Mouse (Mus musculus) midbrain, embryonic 15.5 days (tissue): ENCODE results near the gene Usp35. TPM values are rescaled to one million over a fixed set of nuclear protein-coding genes. Genes with fewer than 3 reads are reported as not detected.

Experiments used
- ATAC-seq: fragments of 200-750 bp; cut with Nextera tagmentation; replicated peaks from 2 replicates; pipeline ENCODE4 v1.8.0; 2017; ENCODE audit warnings: moderate TSS enrichment
- H3K27ac ChIP-seq: fragments of 300-500 bp; sonication (generic); 2 replicates; pipeline ENCODE4 v1.5.1; 2015; ENCODE audit warnings: mild to moderate bottlenecking, inconsistent platforms
- H3K27me3 ChIP-seq: fragments of 300-500 bp; sonication (generic); replicated peaks from 2 replicates; pipeline ENCODE4 v1.6.1; 2015; ENCODE audit warnings: inconsistent platforms
- H3K36me3 ChIP-seq: fragments of 300-500 bp; sonication (generic); replicated peaks from 2 replicates; pipeline ENCODE4 v1.6.1; 2015; ENCODE audit warnings: inconsistent platforms
- H3K4me1 ChIP-seq: fragments of 300-500 bp; sonication (generic); 2 replicates; pipeline ENCODE4 v1.6.1; 2015; ENCODE audit warnings: inconsistent platforms
- H3K4me2 ChIP-seq: fragments of 300-500 bp; sonication (generic); 2 replicates; pipeline ENCODE4 v1.6.1; 2015; ENCODE audit warnings: inconsistent platforms, mild to moderate bottlenecking, moderate library complexity
- H3K4me3 ChIP-seq: fragments of 300-500 bp; sonication (generic); 2 replicates; pipeline ENCODE4 v1.5.1; 2015; ENCODE audit warnings: mild to moderate bottlenecking, inconsistent platforms
- H3K9ac ChIP-seq: fragments of 300-500 bp; sonication (generic); 2 replicates; pipeline ENCODE4 v1.6.1; 2015; ENCODE audit warnings: mild to moderate bottlenecking, inconsistent platforms
- H3K9me3 ChIP-seq: fragments of 300-500 bp; sonication (generic); 2 replicates; pipeline ENCODE4 v1.6.1; 2016; ENCODE audit warnings: inconsistent platforms
- WGBS: fragments of 180-500 bp; shearing (Covaris S2); methylation state at CpG from one replicate; pipeline ENCODE4 v1.1.7; 2015; ENCODE audit warnings: mixed read lengths; 5-methylcytosine and 5-hydroxymethylcytosine counted together
- polyA plus RNA-seq: library from polyadenylated mRNA; unstranded; fragments of >200 nt; fragmentation: Nextera tagmentation; extraction: Ambion mirVana; gene quantifications from 2 replicates; pipeline ENCODE4 v1.2.1, GENCODE M21; 2015

Usp35 gene
- polyA plus RNA-seq, 1 experiment from 2014 or later, result 4.8 TPM

DNA sequence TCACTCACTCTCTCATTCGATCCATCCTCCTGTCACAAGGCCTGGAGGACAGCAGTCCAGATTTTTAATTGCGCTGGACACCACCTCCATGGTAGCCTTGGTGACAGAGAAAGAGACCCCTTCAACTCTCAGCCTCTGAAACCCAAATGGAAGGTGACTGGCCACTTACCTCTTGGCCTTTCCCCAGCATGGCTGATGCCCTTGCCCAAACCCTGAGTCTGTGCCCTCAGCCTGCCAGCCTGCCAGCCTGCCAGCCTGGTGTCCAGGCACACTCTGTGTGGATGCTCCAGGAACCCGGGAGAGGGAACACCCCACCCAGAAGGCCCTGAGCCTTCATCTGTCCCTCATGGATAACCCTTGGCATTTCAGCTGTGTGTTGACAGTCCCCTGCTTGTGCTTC is 2.1 kb downstream of the Usp35 start:
- Histone ChIP-seq H3K36me3 (no peaks in the 10 kb centered on the region), H3K9me3 (no peaks in the 10 kb centered on the region), H3K9ac (no peak overlapping the region), H3K4me2 (no peak overlapping the region), H3K4me1 (peaks cover 44% of the 10 kb centered on the region), H3K27me3 (peaks cover 25% of the 10 kb centered on the region), H3K4me3 (no peak overlapping the region), H3K27ac (no peak overlapping the region)
- no peak for ATAC-seq
- 77% methylated on average over 3 of the region's 3 CpGs for WGBS

DNA sequence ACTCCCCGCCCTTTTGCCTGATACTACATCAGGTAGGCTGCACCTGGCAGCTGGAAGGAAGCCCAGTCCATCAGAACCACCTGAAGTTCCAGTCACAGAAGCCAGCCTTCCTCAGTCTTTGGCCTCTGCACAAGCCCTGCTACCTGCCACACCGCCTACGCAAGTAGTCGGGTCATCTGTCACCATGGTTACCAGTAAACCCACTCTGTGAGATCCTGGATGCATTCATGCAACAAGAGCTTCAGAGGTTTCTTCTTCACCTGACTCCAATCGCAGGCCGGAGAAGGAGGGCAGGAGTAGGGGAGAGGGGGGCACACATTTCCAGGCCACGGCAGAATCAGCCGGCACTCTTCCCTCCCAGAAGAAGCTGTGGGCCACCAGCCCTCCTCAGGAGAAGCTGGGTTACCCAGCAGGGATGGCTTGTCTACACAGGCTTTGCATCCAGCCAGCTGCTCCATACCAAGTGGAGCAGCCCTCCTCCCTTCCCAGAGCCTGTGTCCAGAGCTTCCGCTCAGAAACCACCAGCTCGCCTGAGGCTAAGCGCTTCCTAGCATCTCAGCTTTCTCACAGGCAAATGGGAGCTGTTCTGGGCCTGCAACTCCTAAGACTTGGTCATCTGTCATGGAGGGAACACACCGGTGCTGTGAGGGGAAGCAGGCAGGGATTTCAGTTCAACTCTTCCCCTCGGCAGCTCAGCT is 2.8 kb downstream of the Usp35 start:
- no peak for ATAC-seq
- no peak overlapping the region for H3K27ac ChIP-seq
- H3K9me3 ChIP-seq, result no peaks in the 10 kb centered on the region
- WGBS, result 71% methylated on average over 13 of the region's 13 CpGs
- H3K4me1 ChIP-seq, result peaks cover 44% of the 10 kb centered on the region
- H3K4me2 ChIP-seq, result no peak overlapping the region
- H3K36me3 ChIP-seq, result no peaks in the 10 kb centered on the region
- no peak overlapping the region for H3K9ac ChIP-seq
- no peak overlapping the region for H3K4me3 ChIP-seq
- peaks cover 29% of the 10 kb centered on the region for H3K27me3 ChIP-seq

DNA sequence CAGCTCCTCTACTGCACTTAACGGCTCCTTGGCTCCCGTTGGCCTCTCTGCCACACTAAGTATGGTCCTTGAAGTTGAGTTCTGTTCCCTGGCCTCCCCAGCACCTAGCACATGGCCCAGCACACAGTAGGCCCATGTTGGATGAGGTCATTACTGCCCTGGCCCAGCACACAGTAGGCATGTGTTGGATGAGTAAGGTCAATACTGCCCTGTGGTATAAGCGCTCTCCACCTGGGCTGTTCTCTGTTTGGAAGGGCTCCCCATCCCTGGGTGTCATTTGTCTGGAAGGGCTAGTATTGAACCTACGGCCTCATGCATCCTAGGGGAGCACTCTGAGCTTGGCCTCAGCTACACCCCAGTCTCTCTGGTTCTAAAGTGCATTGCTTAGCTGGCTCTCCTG is 4.4 kb downstream of the Usp35 start:
- peaks cover 34% of the 10 kb centered on the region for H3K4me1 ChIP-seq
- no peak overlapping the region for H3K4me3 ChIP-seq
- H3K9ac ChIP-seq, result no peak overlapping the region
- no peak overlapping the region for H3K4me2 ChIP-seq
- ATAC-seq, result no peak
- peaks cover 29% of the 10 kb centered on the region for H3K27me3 ChIP-seq
- 94% methylated on average over 4 of the region's 4 CpGs for WGBS
- H3K27ac ChIP-seq, result no peak overlapping the region
- no peaks in the 10 kb centered on the region for H3K36me3 ChIP-seq
- H3K9me3 ChIP-seq, result no peaks in the 10 kb centered on the region

DNA sequence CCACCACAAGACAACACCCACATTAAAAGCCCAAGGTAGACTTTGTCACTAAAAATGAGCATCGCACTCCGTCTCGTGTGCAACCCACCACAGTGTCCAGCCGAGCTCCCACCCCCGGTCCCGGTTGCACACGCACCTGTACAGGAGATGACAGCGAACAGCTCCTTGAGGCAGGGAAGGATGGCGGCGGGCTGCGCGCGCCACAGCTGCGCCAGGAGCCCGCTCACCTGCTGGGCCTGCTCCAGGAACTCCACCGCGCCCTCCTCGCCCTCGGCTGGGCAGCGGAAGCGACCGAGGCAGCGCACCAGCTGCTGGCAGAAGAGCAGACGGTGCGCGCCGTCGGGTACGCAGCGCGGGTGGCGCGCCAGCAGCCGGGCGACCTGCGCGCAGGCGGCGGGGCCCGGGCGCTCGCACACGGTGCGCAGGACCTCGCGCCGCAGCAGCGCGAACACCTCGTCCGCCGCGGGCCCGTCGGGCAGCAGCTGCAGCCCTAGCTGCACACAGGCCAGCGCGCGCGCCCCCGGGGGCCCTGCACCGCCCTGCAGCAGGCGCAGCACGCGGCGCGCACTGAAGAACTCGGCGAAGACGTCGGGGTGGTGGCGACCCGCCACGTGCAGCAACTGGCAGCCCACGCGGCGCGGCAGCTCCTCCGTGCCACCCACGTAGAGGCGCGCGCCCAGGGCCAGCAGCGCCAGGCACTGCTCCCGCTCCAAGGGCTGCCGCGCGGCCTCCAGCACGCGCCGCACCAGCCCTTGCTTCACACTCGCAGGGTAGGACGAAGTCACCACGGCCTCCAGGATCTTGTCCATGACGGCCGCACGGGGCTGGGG is 6.4 kb downstream of the Usp35 start:
- Histone ChIP-seq H3K27ac (no peak overlapping the region), H3K4me3 (peak overlapping the region; percentile 30), H3K9me3 (no peaks in the 10 kb centered on the region), H3K27me3 (peaks cover 29% of the 10 kb centered on the region), H3K36me3 (0 out of 2 replicates have a peak, but pooled peaks cover 3% of the 10 kb centered on the region), H3K4me1 (peaks cover 21% of the 10 kb centered on the region), H3K9ac (no peak overlapping the region), H3K4me2 (peak overlapping the region; percentile 46)
- peak; percentile 7; the same call in 1 of the 2 replicates for ATAC-seq
- WGBS, result 13% methylated on average over 85 of the region's 96 CpGs

DNA sequence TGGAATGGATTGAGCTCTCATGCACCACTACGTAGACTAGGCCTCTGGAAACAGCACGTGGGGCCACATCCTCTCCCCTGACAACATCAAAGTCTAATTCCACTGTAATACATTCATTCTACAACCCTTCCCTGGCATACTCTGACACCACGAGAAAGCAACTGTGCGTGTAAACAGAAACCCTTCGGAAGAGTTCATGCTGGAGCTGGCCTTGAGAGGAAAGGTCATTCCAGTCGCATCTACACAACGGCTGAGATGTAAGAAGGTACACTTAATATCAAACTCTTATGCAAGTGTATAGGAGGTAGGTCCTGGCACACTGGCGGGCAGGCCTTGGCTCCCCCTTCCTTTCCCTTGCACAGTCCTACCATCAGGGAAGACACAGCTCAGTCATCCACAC is 7.5 kb downstream of the Usp35 start:
- Histone ChIP-seq H3K4me2 (no peak overlapping the region), H3K9me3 (no peaks in the 10 kb centered on the region), H3K27ac (no peak overlapping the region), H3K4me1 (peaks cover 14% of the 10 kb centered on the region; the same call in 1 of the 2 replicates), H3K4me3 (no peak overlapping the region), H3K27me3 (peaks cover 29% of the 10 kb centered on the region), H3K9ac (no peak overlapping the region), H3K36me3 (0 out of 2 replicates have a peak, but pooled peaks cover 3% of the 10 kb centered on the region)
- 92% methylated on average over 8 of the region's 8 CpGs for WGBS
- ATAC-seq, result no peak

DNA sequence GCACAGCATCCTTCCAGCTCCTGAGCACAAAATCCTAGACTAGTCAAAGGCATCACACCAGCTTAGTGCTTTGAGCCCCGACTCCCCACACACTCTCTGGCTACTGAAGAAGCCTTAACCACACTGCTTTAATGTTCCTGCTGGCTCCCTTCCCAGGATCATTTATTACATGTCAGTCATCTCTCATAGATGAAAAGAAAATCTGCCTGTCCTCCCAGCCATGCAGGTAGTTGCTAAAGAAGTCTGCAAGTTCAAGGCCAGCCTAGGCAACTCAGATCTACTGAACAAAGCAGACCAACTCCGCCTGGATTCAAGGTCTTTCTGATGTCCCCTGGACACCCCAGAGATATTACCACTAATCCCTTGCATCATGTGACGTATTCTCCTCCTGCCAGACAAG is 14.1 kb downstream of the Usp35 start:
- H3K4me3 ChIP-seq, result no peak overlapping the region
- WGBS, result 78% methylated on average over 3 of the region's 3 CpGs
- H3K36me3 ChIP-seq, result 0 out of 2 replicates have a peak, but pooled peaks cover 6% of the 10 kb centered on the region
- no peaks in the 10 kb centered on the region for H3K9me3 ChIP-seq
- no peak overlapping the region for H3K4me2 ChIP-seq
- H3K27me3 ChIP-seq, result no peaks in the 10 kb centered on the region
- no peak overlapping the region for H3K27ac ChIP-seq
- H3K4me1 ChIP-seq, result no peaks in the 10 kb centered on the region
- H3K9ac ChIP-seq, result no peak overlapping the region
- ATAC-seq, result no peak

DNA sequence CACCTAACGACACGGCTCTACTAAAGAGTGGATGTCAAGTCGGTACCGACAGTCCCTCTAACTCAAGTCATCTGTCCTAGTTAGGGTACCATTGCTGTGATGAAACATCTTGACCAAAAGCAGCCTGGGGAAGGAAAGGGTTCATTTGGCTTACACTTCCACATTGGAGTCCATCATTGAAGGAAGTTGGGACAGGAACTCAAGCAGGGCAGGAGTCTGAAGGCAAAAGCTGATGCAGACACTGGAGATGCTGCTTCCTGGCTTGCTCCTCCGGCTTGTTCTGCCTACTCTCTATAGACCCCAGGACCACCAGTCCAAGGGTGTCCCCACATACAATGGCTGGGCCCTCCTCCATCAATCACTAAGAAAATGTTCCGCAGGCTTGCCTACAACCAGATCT is 16.2 kb downstream of the Usp35 start:
- 84% methylated on average over 6 of the region's 6 CpGs for WGBS
- H3K36me3 ChIP-seq, result peaks cover 15% of the 10 kb centered on the region; the same call in 1 of the 2 replicates

DNA sequence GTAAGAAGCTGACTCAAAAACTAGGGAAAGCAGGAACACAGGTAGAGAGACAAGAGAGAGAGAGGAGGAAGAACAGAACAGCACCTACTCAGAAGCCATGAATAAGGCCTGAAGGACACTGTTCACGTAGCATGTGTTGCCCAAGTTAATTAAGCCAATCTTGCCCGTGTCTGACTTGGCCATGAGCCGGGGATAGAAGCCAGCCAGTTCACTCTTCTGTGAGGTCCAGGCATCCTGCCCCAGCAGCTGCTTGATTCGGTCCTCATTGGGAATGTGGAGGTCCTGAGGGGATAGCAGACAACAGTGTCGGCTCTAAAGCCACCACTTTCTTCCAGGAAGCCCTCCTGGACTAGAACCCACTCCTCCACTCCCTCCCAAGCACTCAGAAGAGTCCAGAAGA is 17.2 kb downstream of the Usp35 start:
- H3K9me3 ChIP-seq, result no peaks in the 10 kb centered on the region
- no peak overlapping the region for H3K4me2 ChIP-seq
- H3K27ac ChIP-seq, result no peak overlapping the region
- H3K9ac ChIP-seq, result no peak overlapping the region
- H3K36me3 ChIP-seq, result peaks cover 15% of the 10 kb centered on the region; the same call in 1 of the 2 replicates
- H3K27me3 ChIP-seq, result no peaks in the 10 kb centered on the region
- no peak overlapping the region for H3K4me3 ChIP-seq
- no peak for ATAC-seq
- 87% methylated on average over 5 of the region's 5 CpGs for WGBS
- no peaks in the 10 kb centered on the region for H3K4me1 ChIP-seq

More for the DNA sequence above, 16.2 kb downstream of the Usp35 start:
- Histone ChIP-seq H3K9ac (no peak overlapping the region), H3K4me2 (no peak overlapping the region), H3K27ac (no peak overlapping the region), H3K4me3 (no peak overlapping the region), H3K4me1 (no peaks in the 10 kb centered on the region), H3K9me3 (no peaks in the 10 kb centered on the region), H3K27me3 (no peaks in the 10 kb centered on the region)
- no peak for ATAC-seq

DNA sequence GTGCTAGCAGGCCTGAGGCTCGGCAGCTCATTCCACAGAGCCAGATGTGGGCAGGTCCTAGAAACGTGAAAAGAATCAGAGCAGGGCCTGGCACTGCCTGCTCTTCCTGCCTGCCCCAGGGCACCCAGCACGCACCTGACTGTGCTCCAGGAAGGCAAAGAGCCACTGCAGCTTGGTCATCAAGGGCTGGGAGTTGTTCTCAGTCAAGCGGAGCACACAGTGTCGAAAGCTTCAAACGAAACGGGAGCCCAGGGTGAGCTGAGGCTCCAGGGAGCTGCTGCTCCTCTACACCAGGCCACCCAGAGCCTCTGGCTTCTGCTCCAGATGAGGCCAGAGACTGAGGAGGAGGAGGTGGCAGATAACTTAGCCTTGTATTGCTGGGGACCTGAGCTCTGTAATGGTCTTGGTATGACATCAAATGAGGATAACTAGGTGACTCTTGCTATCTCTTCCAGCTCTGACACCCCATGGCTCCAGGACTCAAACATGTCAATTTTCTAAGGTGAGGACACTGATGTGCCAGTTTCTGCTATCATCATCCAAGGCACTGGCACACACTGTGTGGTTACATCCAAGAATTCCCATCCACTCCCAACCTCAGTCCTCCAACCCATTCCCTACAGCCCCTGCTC is 18.3 kb downstream of the Usp35 start:
- no peaks in the 10 kb centered on the region for H3K27me3 ChIP-seq
- H3K4me1 ChIP-seq, result no peaks in the 10 kb centered on the region
- no peak overlapping the region for H3K9ac ChIP-seq
- H3K27ac ChIP-seq, result no peak overlapping the region
- no peak for ATAC-seq
- WGBS, result 79% methylated on average over 7 of the region's 7 CpGs
- no peaks in the 10 kb centered on the region for H3K9me3 ChIP-seq
- peaks cover 24% of the 10 kb centered on the region for H3K36me3 ChIP-seq
- H3K4me3 ChIP-seq, result no peak overlapping the region
- H3K4me2 ChIP-seq, result no peak overlapping the region

DNA sequence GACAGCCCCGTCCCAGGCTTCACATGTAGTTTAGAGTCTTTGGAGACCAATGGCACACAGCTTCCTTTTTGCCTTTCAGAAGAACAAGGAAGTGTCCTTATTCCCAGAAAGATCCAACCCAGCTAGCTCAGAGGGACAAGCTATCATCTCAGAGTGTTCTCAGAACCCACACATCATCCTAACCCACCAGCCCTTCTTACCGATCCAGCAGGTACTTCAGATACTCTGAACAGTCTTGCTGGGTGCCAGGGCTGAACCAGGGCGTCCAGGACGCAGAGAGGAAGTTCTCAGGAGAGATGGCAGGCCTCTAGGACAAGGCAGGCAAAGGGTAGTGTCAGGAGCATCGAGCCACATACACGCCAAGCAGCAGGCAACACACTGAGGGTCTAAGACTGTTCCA is 19.0 kb downstream of the Usp35 start:
- no peaks in the 10 kb centered on the region for H3K27me3 ChIP-seq
- no peak for ATAC-seq
- H3K9me3 ChIP-seq, result no peaks in the 10 kb centered on the region
- H3K36me3 ChIP-seq, result peaks cover 29% of the 10 kb centered on the region
- no peak overlapping the region for H3K4me2 ChIP-seq
- no peak overlapping the region for H3K4me3 ChIP-seq
- H3K27ac ChIP-seq, result no peak overlapping the region
- H3K4me1 ChIP-seq, result no peaks in the 10 kb centered on the region
- 92% methylated on average over 6 of the region's 6 CpGs for WGBS
- H3K9ac ChIP-seq, result no peak overlapping the region

DNA sequence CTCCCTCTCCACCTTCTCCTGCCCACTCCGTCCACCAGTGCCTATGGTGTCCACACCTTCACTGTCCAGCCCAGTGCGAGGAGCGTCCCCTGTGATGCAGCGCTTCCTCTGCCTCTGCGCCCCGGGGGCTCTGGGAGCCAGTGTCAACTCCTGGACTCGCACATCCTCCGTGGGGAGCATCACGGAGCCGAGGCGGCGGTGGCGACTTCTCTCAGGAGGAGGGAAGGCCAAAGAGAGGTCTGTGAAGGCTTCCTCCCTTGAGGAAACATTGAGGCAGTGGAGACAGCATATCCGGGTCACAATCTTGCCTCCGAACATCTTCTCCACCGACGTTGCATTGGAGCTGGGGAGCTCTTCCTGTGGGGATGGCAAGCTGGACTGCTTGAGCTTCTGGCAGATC is 19.6 kb downstream of the Usp35 start:
- peaks cover 32% of the 10 kb centered on the region for H3K36me3 ChIP-seq
- 90% methylated on average over 17 of the region's 17 CpGs for WGBS
- no peak for ATAC-seq

DNA sequence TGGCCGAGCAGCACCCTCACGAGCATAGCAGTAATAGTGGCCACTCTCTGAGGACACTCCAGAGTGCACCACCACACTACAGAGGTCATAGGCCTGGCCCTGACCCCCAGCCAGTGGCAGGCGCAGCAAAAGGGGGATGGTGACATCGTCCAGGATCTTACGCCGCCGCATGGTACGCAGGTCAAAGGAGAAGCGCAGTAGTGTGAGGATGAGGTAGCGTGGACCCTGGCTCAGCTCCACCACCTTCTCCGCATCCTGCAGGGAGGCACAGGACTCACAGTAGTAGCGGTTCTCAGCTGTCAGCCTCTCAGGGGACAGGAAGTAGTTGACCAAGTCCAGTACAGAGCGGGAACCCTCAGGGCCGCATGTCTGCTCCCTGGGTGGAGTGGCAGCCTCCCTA is 20.2 kb downstream of the Usp35 start:
- no peak overlapping the region for H3K27ac ChIP-seq
- no peak overlapping the region for H3K4me3 ChIP-seq
- 95% methylated on average over 14 of the region's 14 CpGs for WGBS
- no peak overlapping the region for H3K4me2 ChIP-seq
- ATAC-seq, result no peak
- no peaks in the 10 kb centered on the region for H3K4me1 ChIP-seq
- H3K9me3 ChIP-seq, result no peaks in the 10 kb centered on the region
- peaks cover 32% of the 10 kb centered on the region for H3K36me3 ChIP-seq
- H3K27me3 ChIP-seq, result no peaks in the 10 kb centered on the region
- no peak overlapping the region for H3K9ac ChIP-seq

More for the DNA sequence above, 19.6 kb downstream of the Usp35 start:
- Histone ChIP-seq H3K4me1 (no peaks in the 10 kb centered on the region), H3K4me2 (no peak overlapping the region), H3K9me3 (no peaks in the 10 kb centered on the region), H3K4me3 (no peak overlapping the region), H3K9ac (no peak overlapping the region), H3K27ac (no peak overlapping the region), H3K27me3 (no peaks in the 10 kb centered on the region)
